Comparison of ENCODE assay signal across 21 mouse cellular contexts in the genomic region with DNA sequence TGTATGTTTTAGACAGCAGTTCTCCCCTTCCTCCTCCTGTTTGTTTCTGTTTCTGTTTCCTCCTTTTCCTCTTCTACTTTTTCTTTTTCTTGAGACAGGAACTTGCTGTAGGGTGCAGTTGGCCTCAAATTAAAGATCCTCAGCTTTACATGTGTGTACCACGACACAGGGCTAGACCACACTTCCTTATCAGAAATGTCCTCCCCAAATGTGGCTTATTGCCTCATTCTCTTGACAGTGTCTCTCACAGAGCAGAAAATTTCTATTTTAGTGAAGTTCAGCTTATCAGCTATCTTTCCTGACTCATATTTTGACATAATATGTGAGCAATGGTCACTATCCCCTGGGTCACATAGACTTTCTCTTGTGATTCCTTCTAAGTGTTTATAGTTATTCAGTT.
"Had no signal": no experiment of that assay in that cellular context is flagged by ENCODE, and none has a peak within 500 bp of the region (broad histone marks: within the 10 kb centered on the region; RNA-seq: fewer than 3 reads in every experiment).

No protein-coding gene starts in this region.

- H3K36me3 ChIP-seq: liver, embryonic 13.5 days; midbrain, embryonic 10.5 days; midbrain, embryonic 13.5 days; neural tube, embryonic 13.5 days; stomach, embryonic 15.5 days had no signal

- H3K9me3 ChIP-seq: liver, embryonic 13.5 days; midbrain, embryonic 10.5 days; midbrain, embryonic 13.5 days; neural tube, embryonic 13.5 days; stomach, embryonic 15.5 days had no signal

- H3K4me2 ChIP-seq: liver, embryonic 13.5 days; lung, embryonic 14.5 days; midbrain, embryonic 13.5 days; neural tube, embryonic 13.5 days; stomach, embryonic 15.5 days had no signal

- H3K9ac ChIP-seq: liver, embryonic 13.5 days; lung, embryonic 14.5 days; midbrain, embryonic 13.5 days; neural tube, embryonic 13.5 days; stomach, embryonic 15.5 days had no signal

- H3K4me3 ChIP-seq: layer of hippocampus, adult 2 months; left cerebral cortex, adult 2 months; liver, embryonic 13.5 days; midbrain, embryonic 10.5 days; midbrain, embryonic 13.5 days; myocyte; neural tube, embryonic 13.5 days; stomach, embryonic 15.5 days had no signal

- H3K4me1 ChIP-seq: liver, embryonic 13.5 days; midbrain, embryonic 10.5 days; midbrain, embryonic 13.5 days; neural tube, embryonic 13.5 days; stomach, embryonic 15.5 days had no signal

- H3K27me3 ChIP-seq: liver, embryonic 13.5 days; midbrain, embryonic 13.5 days; neural tube, embryonic 13.5 days; stomach, embryonic 15.5 days had no signal

- ATAC-seq: intestine, embryonic 16.5 days; lung, postnatal 0 days; midbrain, embryonic 13.5 days; midbrain, embryonic 16.5 days had no signal

- H3K27ac ChIP-seq: layer of hippocampus, adult 2 months; left cerebral cortex, adult 2 months; liver, embryonic 13.5 days; macrophage; midbrain, embryonic 10.5 days; midbrain, embryonic 13.5 days; neural tube, embryonic 13.5 days; stomach, embryonic 15.5 days had no signal

- DNase-seq: kidney, adult 18-20 months; kidney, adult 9 months; kidney, postnatal 25 days; layer of hippocampus, adult 9-11 months; layer of hippocampus, postnatal 36 days; liver, embryonic 13.5 days; lung, embryonic 14.5 days; right cerebral cortex, postnatal 14 days; spleen, adult 18-20 months; thymus, postnatal 25 days had no signal
